Mouse (Mus musculus) ES-E14 (cell line): ENCODE measurements around the gene Mib2.

Source experiments
- MAFK ChIP-seq: IDR thresholded peaks from 2 replicates; pipeline ENCODE4 v1.6.1; 2014; ENCODE audit warnings: mild to moderate bottlenecking, low read depth, low read length, inconsistent platforms; ENCODE audit not compliant: insufficient read depth
- ZC3H11A ChIP-seq: IDR thresholded peaks from 2 replicates; pipeline ENCODE4 v1.6.1; 2012; ENCODE audit warnings: low read depth, mild to moderate bottlenecking, inconsistent platforms, low read length, borderline replicate concordance

DNA sequence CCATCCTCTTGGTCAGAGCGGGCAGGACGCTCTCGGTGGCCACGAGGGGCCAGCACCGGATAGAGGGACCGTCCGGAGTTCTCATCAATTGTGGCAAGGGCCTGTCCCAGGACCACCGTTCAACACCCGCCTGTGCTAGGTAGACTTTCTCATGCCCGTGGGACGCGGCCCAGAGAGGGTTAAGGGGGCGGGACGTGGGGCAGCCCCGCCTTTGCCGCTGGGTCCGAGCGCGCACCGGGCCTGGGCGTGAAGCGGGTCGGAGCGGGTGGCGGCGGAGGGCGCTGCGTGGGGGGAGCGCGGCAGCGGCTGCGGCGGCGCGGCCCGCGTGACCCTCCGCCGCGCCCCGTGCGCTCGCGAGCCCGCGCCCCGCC, 25.1 kb upstream of the Mib2 start, which contains the start of gene Fndc10:
- no peak for TF ChIP-seq MAFK
- TF ChIP-seq ZC3H11A = no peak
